Mouse (Mus musculus): ENCODE results near the gene 4930451I11Rik. TPM values are rescaled to one million over a fixed set of nuclear protein-coding genes. Genes with fewer than 3 reads are reported as not detected.

The 4930451I11Rik gene
- polyA plus RNA-seq, 1 experiment, result not detected

DNA sequence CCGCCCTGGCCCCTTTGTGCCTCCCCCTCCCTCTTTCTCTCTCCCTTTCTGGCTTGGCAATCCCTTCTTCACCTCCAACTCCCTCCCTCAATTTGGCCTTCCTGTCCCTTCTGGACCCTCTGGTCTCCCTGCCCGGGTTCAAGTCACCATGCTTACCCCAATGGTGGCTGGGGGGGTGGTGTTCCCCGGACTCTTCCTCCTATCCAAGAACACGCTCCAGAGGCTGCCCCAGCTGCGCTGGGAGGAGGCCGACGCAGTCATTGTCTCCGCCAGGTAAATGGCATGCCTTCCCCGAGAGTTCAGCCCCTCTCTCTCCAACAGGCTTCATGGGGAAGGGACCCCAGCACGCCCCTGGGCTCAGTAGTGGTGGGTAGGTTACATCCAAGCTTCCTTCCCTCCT lies 7.5 kb downstream of the 4930451I11Rik start:
- Histone ChIP-seq H3K36me3 (ENCODE audit: control insufficient read depth, insufficient read depth, low read length) (no peaks in the 10 kb centered on the region), H3K27me3 (ENCODE audit: control insufficient read depth, insufficient read depth, low read length) (no peaks in the 10 kb centered on the region; the same call in 1 of the 2 replicates), H3K27ac (ENCODE audit: control insufficient read depth, insufficient read depth, low read length) (no peak overlapping the region), H3K4me3 (ENCODE audit: control insufficient read depth, insufficient read depth, low read length) (no peak overlapping the region), H3K4me1 (replicated peaks; ENCODE audit: control insufficient read depth, insufficient read depth, low read length) (no peaks in the 10 kb centered on the region)
- no peak for DNase-seq
- TF ChIP-seq POLR2A (IDR thresholded peaks at IDR 0.05; ENCODE audit: control insufficient read depth, extremely low read depth, insufficient read depth, low read length, poor library complexity), result no peak
- TF ChIP-seq CTCF (IDR thresholded peaks at IDR 0.05; ENCODE audit: borderline replicate concordance, control insufficient read depth, extremely low read depth, insufficient read depth, low read length, poor library complexity), result no peak
- 37% methylated on average over 10 of the region's 10 CpGs for WGBS

DNA sequence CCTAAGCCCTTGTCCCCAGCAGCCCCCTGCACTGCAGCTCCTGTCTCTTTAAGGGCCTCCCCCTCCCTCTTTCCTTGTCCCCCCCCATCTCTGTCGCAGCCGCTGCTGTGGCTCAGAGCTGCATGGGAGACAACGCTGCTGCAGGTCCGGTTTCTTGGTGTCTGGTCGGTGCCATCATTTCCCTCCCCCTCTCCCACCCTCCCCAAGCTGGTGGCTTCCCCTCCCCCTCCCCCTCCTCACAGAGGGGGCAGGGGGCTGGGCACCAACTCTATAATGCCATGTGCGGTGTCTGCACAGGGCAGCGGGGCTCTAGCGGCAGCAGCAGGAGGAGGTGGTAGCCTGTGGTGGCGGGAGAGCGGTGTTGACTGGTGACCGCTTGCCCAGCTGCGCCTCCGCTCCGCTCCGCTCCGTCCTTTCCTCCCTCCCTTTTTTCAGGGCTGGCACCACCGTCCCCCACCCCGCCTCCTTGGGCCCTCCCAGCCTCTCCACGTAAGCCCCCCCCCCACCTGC lies 8.2 kb downstream of the 4930451I11Rik start:
- no peaks in the 10 kb centered on the region for H3K36me3 ChIP-seq (ENCODE audit: control insufficient read depth, insufficient read depth, low read length)
- H3K27ac ChIP-seq (ENCODE audit: control insufficient read depth, insufficient read depth, low read length), result no peak overlapping the region
- no peak overlapping the region for H3K4me3 ChIP-seq (ENCODE audit: control insufficient read depth, insufficient read depth, low read length)
- no peak for TF ChIP-seq POLR2A (IDR thresholded peaks at IDR 0.05; ENCODE audit: control insufficient read depth, extremely low read depth, insufficient read depth, low read length, poor library complexity)
- no peak for TF ChIP-seq CTCF (IDR thresholded peaks at IDR 0.05; ENCODE audit: borderline replicate concordance, control insufficient read depth, extremely low read depth, insufficient read depth, low read length, poor library complexity)
- H3K4me1 ChIP-seq (replicated peaks; ENCODE audit: control insufficient read depth, insufficient read depth, low read length), result no peaks in the 10 kb centered on the region
- DNase-seq, result no peak
- no peaks in the 10 kb centered on the region; the same call in 1 of the 2 replicates for H3K27me3 ChIP-seq (ENCODE audit: control insufficient read depth, insufficient read depth, low read length)
- WGBS, result 12% methylated on average over 19 of the region's 19 CpGs

DNA sequence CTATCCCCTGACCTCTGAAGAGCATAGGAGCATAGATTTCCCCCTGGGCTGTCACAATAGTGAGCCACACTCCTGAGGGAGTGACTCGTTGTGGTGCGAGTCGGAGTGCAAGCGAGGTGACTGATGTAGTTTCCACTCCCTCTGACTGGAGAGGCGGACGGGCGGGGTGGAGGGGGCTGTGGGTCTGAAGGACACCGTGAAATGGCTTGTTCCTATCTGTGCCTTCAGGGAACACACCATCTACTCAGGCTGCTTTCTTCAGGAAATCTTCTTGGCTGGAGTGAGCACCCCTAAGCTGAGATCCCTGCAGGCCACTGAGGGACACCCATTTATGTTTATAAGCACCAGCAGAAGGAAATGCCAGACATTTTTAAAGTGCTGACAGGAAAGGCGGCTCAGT lies 8.7 kb downstream of the 4930451I11Rik start:
- Histone ChIP-seq H3K27ac (ENCODE audit: control insufficient read depth, insufficient read depth, low read length) (no peak overlapping the region), H3K36me3 (ENCODE audit: control insufficient read depth, insufficient read depth, low read length) (no peaks in the 10 kb centered on the region), H3K4me3 (ENCODE audit: control insufficient read depth, insufficient read depth, low read length) (no peak overlapping the region), H3K27me3 (ENCODE audit: control insufficient read depth, insufficient read depth, low read length) (no peaks in the 10 kb centered on the region; the same call in 1 of the 2 replicates), H3K4me1 (replicated peaks; ENCODE audit: control insufficient read depth, insufficient read depth, low read length) (no peaks in the 10 kb centered on the region)
- WGBS, result 79% methylated on average over 9 of the region's 9 CpGs
- TF ChIP-seq CTCF (IDR thresholded peaks at IDR 0.05; ENCODE audit: borderline replicate concordance, control insufficient read depth, extremely low read depth, insufficient read depth, low read length, poor library complexity), result no peak
- TF ChIP-seq POLR2A (IDR thresholded peaks at IDR 0.05; ENCODE audit: control insufficient read depth, extremely low read depth, insufficient read depth, low read length, poor library complexity), result no peak
- no peak for DNase-seq

DNA sequence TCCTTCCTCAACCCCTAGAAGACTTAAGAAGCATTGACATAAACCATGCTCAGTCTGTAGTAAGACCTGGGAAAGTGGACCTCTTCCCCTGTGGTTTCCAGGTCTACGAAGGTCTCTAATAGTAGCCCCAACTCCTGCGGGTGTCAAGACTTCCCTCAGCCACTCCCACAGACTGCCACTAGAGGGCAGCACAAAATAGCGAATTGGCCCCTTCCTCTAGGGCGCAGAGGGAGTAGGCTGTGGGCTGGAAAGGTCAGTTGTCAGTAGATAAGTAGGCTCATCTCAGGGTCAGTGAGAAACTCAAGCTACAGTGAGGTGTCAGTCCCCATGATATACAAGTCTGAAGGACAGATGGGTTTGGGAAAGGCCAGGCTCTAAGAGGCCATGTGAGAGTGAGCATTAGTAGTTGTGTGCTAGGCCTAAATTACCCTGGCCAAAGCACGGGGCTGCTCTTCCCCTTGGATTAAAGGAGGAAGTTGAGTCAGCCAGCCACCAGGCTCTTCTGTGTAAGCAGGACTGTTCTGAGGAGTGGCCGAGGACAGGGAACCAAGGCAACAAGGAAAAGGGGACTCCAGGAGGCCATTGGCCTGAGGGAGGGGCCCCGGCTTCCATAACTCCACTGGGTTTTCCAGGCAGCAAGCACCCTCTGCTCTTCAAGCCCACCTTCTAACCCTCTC lies 9.5 kb downstream of the 4930451I11Rik start:
- Histone ChIP-seq H3K27me3 (ENCODE audit: control insufficient read depth, insufficient read depth, low read length) (no peaks in the 10 kb centered on the region; the same call in 1 of the 2 replicates), H3K36me3 (ENCODE audit: control insufficient read depth, insufficient read depth, low read length) (no peaks in the 10 kb centered on the region), H3K4me3 (ENCODE audit: control insufficient read depth, insufficient read depth, low read length) (no peak overlapping the region), H3K4me1 (replicated peaks; ENCODE audit: control insufficient read depth, insufficient read depth, low read length) (no peaks in the 10 kb centered on the region), H3K27ac (ENCODE audit: control insufficient read depth, insufficient read depth, low read length) (no peak overlapping the region)
- no peak for TF ChIP-seq POLR2A (IDR thresholded peaks at IDR 0.05; ENCODE audit: control insufficient read depth, extremely low read depth, insufficient read depth, low read length, poor library complexity)
- TF ChIP-seq CTCF (IDR thresholded peaks at IDR 0.05; ENCODE audit: borderline replicate concordance, control insufficient read depth, extremely low read depth, insufficient read depth, low read length, poor library complexity), result peak; percentile 82; the same call in 1 of the 2 replicates
- peak; percentile 77 for DNase-seq
- 32% methylated on average over 7 of the region's 7 CpGs for WGBS

DNA sequence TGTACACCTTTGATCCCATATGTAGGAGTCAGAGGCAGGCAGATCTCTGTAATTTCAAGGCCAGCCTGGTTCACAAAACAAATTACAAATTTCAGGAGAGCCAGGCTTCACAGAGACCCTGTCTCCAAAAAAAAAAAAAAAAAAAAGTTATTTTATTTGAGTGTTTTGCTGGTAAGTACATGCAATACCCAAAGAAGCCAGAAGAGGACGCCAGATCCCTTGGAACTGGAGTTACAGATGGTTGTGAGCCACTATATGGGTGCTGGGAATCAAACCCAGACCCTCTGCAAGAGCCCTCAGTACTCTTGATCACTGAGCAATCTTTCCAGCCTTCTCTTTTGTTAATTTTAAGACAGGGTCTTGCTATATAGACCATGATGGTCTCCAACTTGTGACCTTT lies 12.6 kb downstream of the 4930451I11Rik start:
- Histone ChIP-seq H3K4me1 (replicated peaks; ENCODE audit: control insufficient read depth, insufficient read depth, low read length) (peaks cover 4% of the 10 kb centered on the region), H3K36me3 (ENCODE audit: control insufficient read depth, insufficient read depth, low read length) (no peaks in the 10 kb centered on the region), H3K27ac (ENCODE audit: control insufficient read depth, insufficient read depth, low read length) (no peak overlapping the region), H3K4me3 (ENCODE audit: control insufficient read depth, insufficient read depth, low read length) (no peak overlapping the region), H3K27me3 (ENCODE audit: control insufficient read depth, insufficient read depth, low read length) (no peaks in the 10 kb centered on the region)
- no peak for TF ChIP-seq POLR2A (IDR thresholded peaks at IDR 0.05; ENCODE audit: control insufficient read depth, extremely low read depth, insufficient read depth, low read length, poor library complexity)
- no peak for TF ChIP-seq CTCF (IDR thresholded peaks at IDR 0.05; ENCODE audit: borderline replicate concordance, control insufficient read depth, extremely low read depth, insufficient read depth, low read length, poor library complexity)
- DNase-seq, result no peak
- WGBS, result 47% methylated on average over 1 of the region's 1 CpGs

DNA sequence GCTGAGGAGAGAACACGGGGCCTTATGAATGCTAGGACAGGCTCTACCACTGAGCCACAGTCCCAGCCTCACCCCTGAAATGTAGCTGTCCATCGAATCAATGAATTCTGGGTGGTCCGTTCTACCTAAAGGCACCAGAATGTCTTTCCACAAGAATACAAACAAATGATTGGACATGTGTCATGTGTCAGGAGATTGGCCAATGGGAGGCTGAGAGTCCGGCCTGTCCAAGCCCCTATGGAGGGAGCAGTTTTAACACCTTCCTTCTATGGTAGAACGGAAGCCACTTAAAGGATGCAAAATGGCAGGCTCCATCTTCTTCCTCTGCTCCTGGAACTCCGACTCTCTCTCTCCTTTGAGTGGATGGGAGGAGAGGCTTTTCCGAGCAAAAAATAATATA lies 13.8 kb downstream of the 4930451I11Rik start:
- Histone ChIP-seq H3K36me3 (ENCODE audit: control insufficient read depth, insufficient read depth, low read length) (no peaks in the 10 kb centered on the region), H3K27ac (ENCODE audit: control insufficient read depth, insufficient read depth, low read length) (no peak overlapping the region), H3K27me3 (ENCODE audit: control insufficient read depth, insufficient read depth, low read length) (no peaks in the 10 kb centered on the region), H3K4me1 (replicated peaks; ENCODE audit: control insufficient read depth, insufficient read depth, low read length) (peaks cover 5% of the 10 kb centered on the region), H3K4me3 (ENCODE audit: control insufficient read depth, insufficient read depth, low read length) (no peak overlapping the region)
- DNase-seq, result no peak
- no peak for TF ChIP-seq CTCF (IDR thresholded peaks at IDR 0.05; ENCODE audit: borderline replicate concordance, control insufficient read depth, extremely low read depth, insufficient read depth, low read length, poor library complexity)
- no peak for TF ChIP-seq POLR2A (IDR thresholded peaks at IDR 0.05; ENCODE audit: control insufficient read depth, extremely low read depth, insufficient read depth, low read length, poor library complexity)
- 92% methylated on average over 7 of the region's 7 CpGs for WGBS
